Mouse (Mus musculus) heart, postnatal 0 days (tissue): ENCODE results near the gene Glb1. TPM values are rescaled to one million over a fixed set of nuclear protein-coding genes. Genes with fewer than 3 reads are reported as not detected.

Source experiments
- ATAC-seq: fragments of 200-750 bp; cut with Nextera tagmentation; 2 replicates; pipeline ENCODE4 v1.8.0; 2017; ENCODE audit warnings: low read depth, moderate number of reproducible peaks, moderate library complexity; ENCODE audit not compliant: insufficient read depth
- DNase-seq: peaks from one replicate; pipeline ENCODE4 v3.0.0-alpha.2; 2016; ENCODE audit warnings: low spot score
- H3K27ac ChIP-seq: fragments of 300-500 bp; sonication (generic); 2 replicates; pipeline ENCODE4 v1.5.1; 2014; ENCODE audit warnings: low read depth, mild to moderate bottlenecking
- H3K27me3 ChIP-seq: fragments of 300-500 bp; sonication (generic); 2 replicates; pipeline ENCODE4 v1.6.1; 2014; ENCODE audit warnings: low read length, mixed read lengths; ENCODE audit not compliant: control insufficient read depth, insufficient read depth
- H3K36me3 ChIP-seq: fragments of 300-500 bp; sonication (generic); replicated peaks from 2 replicates; pipeline ENCODE4 v1.6.1; 2014; ENCODE audit warnings: low read length, mixed read lengths; ENCODE audit not compliant: control insufficient read depth, insufficient read depth
- H3K4me1 ChIP-seq: fragments of 300-500 bp; sonication (generic); 2 replicates; pipeline ENCODE4 v1.6.1; 2014; ENCODE audit warnings: antibody characterized with exemption; ENCODE audit not compliant: control insufficient read depth, insufficient read depth
- H3K4me2 ChIP-seq: fragments of 300-500 bp; sonication (generic); 2 replicates; pipeline ENCODE4 v1.6.1; 2014; ENCODE audit warnings: low read depth, mild to moderate bottlenecking, low read length, moderate library complexity
- H3K4me3 ChIP-seq: fragments of 300-500 bp; sonication (generic); 2 replicates; pipeline ENCODE4 v1.5.1; 2014; ENCODE audit warnings: low read depth, low read length
- H3K9ac ChIP-seq: fragments of 300-500 bp; sonication (generic); replicated peaks from 2 replicates; pipeline ENCODE4 v1.6.1; 2014; ENCODE audit warnings: low read depth, low read length, mixed read lengths
- H3K9me3 ChIP-seq: fragments of 300-500 bp; sonication (generic); replicated peaks from 2 replicates; pipeline ENCODE4 v1.6.1; 2016; ENCODE audit warnings: low read length; ENCODE audit not compliant: control insufficient read depth
- CTCF ChIP-seq: IDR thresholded peaks from 2 replicates; pipeline ENCODE4 v1.5.1; 2016; ENCODE audit warnings: antibody characterized with exemption, control low read depth, low read depth
- EP300 ChIP-seq: IDR thresholded peaks from 2 replicates; pipeline ENCODE4 v1.6.1; 2016; ENCODE audit warnings: antibody characterized with exemption, low read depth
- WGBS: fragments of 180-500 bp; shearing (Covaris S2); extraction: QIAGEN DNeasy Blood & Tissue Kit; methylation state at CpG from one replicate; pipeline ENCODE4 v1.1.7; 2014; 5-methylcytosine and 5-hydroxymethylcytosine counted together
- polyA plus RNA-seq: library from polyadenylated mRNA; unstranded; fragments of >200 nt; fragmentation: Nextera tagmentation; extraction: Ambion mirVana; gene quantifications from 2 replicates; pipeline ENCODE4 v1.2.1, GENCODE M21; 2015
- total RNA-seq: library from RNA; depleted of rRNA; stranded (reverse); fragments of >200 nt; gene quantifications from 2 replicates; pipeline ENCODE4 v1.2.3, GENCODE M21; 2014; ENCODE audit warnings: low replicate concordance

Glb1 gene
- total and polyA plus RNA-seq, 2 experiments from 2014 or later = 22.8 to 29.8 TPM

GRCm38 (mm10) chr9:114412406-114412805, 11.5 kb downstream of the Glb1 start:
- H3K27ac ChIP-seq = peak overlapping the region; percentile 13; the same call in 1 of the 2 replicates

GRCm38 (mm10) chr9:114413866-114414265, 13.0 kb downstream of the Glb1 start:
- Histone ChIP-seq H3K4me3 (no peak overlapping the region), H3K4me2 (no peak overlapping the region), H3K9ac (no peak overlapping the region), H3K27me3 (no peaks in the 10 kb centered on the region), H3K27ac (no peak overlapping the region), H3K4me1 (no peaks in the 10 kb centered on the region), H3K9me3 (no peaks in the 10 kb centered on the region; the same call in 1 of the 2 replicates), H3K36me3 (peaks cover 23% of the 10 kb centered on the region)
- WGBS = 76% methylated on average over 12 of the region's 12 CpGs
- no peak for ATAC-seq
- TF ChIP-seq CTCF (no peak), EP300 (no peak)
- DNase-seq = no peak

More at GRCm38 (mm10) chr9:114412406-114412805, 11.5 kb downstream of the Glb1 start:
- no peak overlapping the region for H3K4me3 ChIP-seq
- no peaks in the 10 kb centered on the region for H3K4me1 ChIP-seq
- H3K27me3 ChIP-seq = no peaks in the 10 kb centered on the region
- DNase-seq (no peak), ATAC-seq (no peak)
- no peaks in the 10 kb centered on the region; the same call in 1 of the 2 replicates for H3K9me3 ChIP-seq
- WGBS = 38% methylated on average over 9 of the region's 9 CpGs
- no peak overlapping the region for H3K4me2 ChIP-seq
- no peak for TF ChIP-seq CTCF
- no peak for TF ChIP-seq EP300
- peaks cover 34% of the 10 kb centered on the region for H3K36me3 ChIP-seq
- no peak overlapping the region for H3K9ac ChIP-seq

GRCm38 (mm10) chr9:114415701-114416100, 14.8 kb downstream of the Glb1 start:
- Histone ChIP-seq H3K36me3 (0 out of 2 replicates have a peak, but pooled peaks cover 10% of the 10 kb centered on the region), H3K27me3 (no peaks in the 10 kb centered on the region), H3K9ac (no peak overlapping the region), H3K4me1 (no peaks in the 10 kb centered on the region), H3K4me2 (no peak overlapping the region), H3K9me3 (no peaks in the 10 kb centered on the region; the same call in 1 of the 2 replicates), H3K4me3 (no peak overlapping the region), H3K27ac (no peak overlapping the region)
- DNase-seq (peak; percentile 56), ATAC-seq (no peak)
- WGBS = 19% methylated on average over 11 of the region's 11 CpGs
- TF ChIP-seq CTCF (peak; percentile 80), EP300 (no peak)

- 88% methylated on average over 21 of the region's 21 CpGs for WGBS
- TF ChIP-seq EP300 = no peak
- no peak for TF ChIP-seq CTCF
- Histone ChIP-seq H3K27ac (no peak overlapping the region), H3K27me3 (no peaks in the 10 kb centered on the region), H3K9me3 (no peaks in the 10 kb centered on the region), H3K36me3 (0 out of 2 replicates have a peak, but pooled peaks cover 7% of the 10 kb centered on the region), H3K4me1 (no peaks in the 10 kb centered on the region), H3K4me2 (no peak overlapping the region), H3K9ac (no peak overlapping the region), H3K4me3 (no peak overlapping the region)
- DNase-seq (no peak), ATAC-seq (no peak)
These were observed 16.0 kb downstream of the Glb1 start for GRCm38 (mm10) chr9:114416646-114417517.

GRCm38 (mm10) chr9:114418187-114418586, 17.3 kb downstream of the Glb1 start:
- Histone ChIP-seq H3K4me2 (no peak overlapping the region), H3K36me3 (0 out of 2 replicates have a peak, but pooled peaks cover 7% of the 10 kb centered on the region), H3K9me3 (no peaks in the 10 kb centered on the region), H3K4me1 (no peaks in the 10 kb centered on the region), H3K27me3 (no peaks in the 10 kb centered on the region), H3K27ac (no peak overlapping the region), H3K4me3 (no peak overlapping the region), H3K9ac (no peak overlapping the region)
- peak; percentile 62 for TF ChIP-seq CTCF
- no peak for TF ChIP-seq EP300
- 94% methylated on average over 7 of the region's 7 CpGs for WGBS
- ATAC-seq = no peak
- no peak for DNase-seq
